In genomic region chr10:76650662-76651342, GRCm38 (mm10) we compare ENCODE assay signal across 12 mouse cellular contexts. TPM values are rescaled to one million over a fixed set of nuclear protein-coding genes. Genes with fewer than 3 reads are reported as not detected.
DNase-seq lines count a peak whose midpoint lies in the region; ATAC-seq and TF ChIP-seq lines count a peak whose summit lies in the region.
"Had no signal": no experiment of that assay in that cellular context is flagged by ENCODE, and none has a peak within 500 bp of the region (broad histone marks: within the 10 kb centered on the region; RNA-seq: fewer than 3 reads in every experiment).

No protein-coding gene starts in this region.

- H3K36me3 ChIP-seq in lung, postnatal 0 days (ENCODE audit: insufficient read depth, low read length), result no peaks in the 10 kb centered on the region
- H3K36me3 ChIP-seq in midbrain, embryonic 16.5 days (ENCODE audit: control insufficient read depth, insufficient read depth, low read length), result no peaks in the 10 kb centered on the region
- H3K36me3 ChIP-seq: midbrain, embryonic 10.5 days had no signal

- H3K4me1 ChIP-seq in lung, postnatal 0 days (ENCODE audit: insufficient read depth, low read depth, low read length), result no peaks in the 10 kb centered on the region; the same call in 1 of the 2 replicates
- no peaks in the 10 kb centered on the region for H3K4me1 ChIP-seq in midbrain, embryonic 16.5 days (ENCODE audit: control insufficient read depth, insufficient read depth, low read length)
- H3K4me1 ChIP-seq: midbrain, embryonic 10.5 days had no signal

- peak overlapping the region; percentile 66 for H3K27ac ChIP-seq in gastrocnemius, adult 2 months
- H3K27ac ChIP-seq in lung, postnatal 0 days (ENCODE audit: low read length), result peak overlapping the region; percentile 52
- no peak overlapping the region for H3K27ac ChIP-seq in midbrain, embryonic 16.5 days (ENCODE audit: low read length)
- H3K27ac ChIP-seq: midbrain, embryonic 10.5 days had no signal

- no peak for DNase-seq in gastrocnemius, adult 2 months
- no peak for DNase-seq in gastrocnemius, postnatal 14 days
- peak; percentile 79 for DNase-seq in 3T3-L1 (ENCODE audit: low read depth, low spot score)
- DNase-seq in forelimb bud, embryonic 11.5 days (ENCODE audit: low read depth, low spot score), result peak; percentile 38
- DNase-seq in lung, postnatal 0 days (ENCODE audit: low spot score), result peak; percentile 90
- DNase-seq in thymus, postnatal 36 days, result no peak
- DNase-seq in adrenal gland, postnatal 25 days, result no peak
- DNase-seq: cerebellum, postnatal 14 days; forebrain, postnatal 0 days; kidney, postnatal 25 days had no signal

- peak; percentile 67 for TF ChIP-seq EP300 in lung, postnatal 0 days (IDR thresholded peaks at IDR 0.05)

- no peak for TF ChIP-seq CTCF in gastrocnemius, adult 2 months (IDR thresholded peaks at IDR 0.05)
- TF ChIP-seq CTCF in lung, postnatal 0 days (IDR thresholded peaks at IDR 0.05), result peak; percentile 33

- no peak overlapping the region for H3K9ac ChIP-seq in lung, postnatal 0 days (replicated peaks; ENCODE audit: low read depth)
- H3K9ac ChIP-seq in midbrain, embryonic 16.5 days (ENCODE audit: low read depth, low read length), result no peak overlapping the region
- H3K9ac ChIP-seq: forebrain, postnatal 0 days had no signal

- peak; percentile 88 for ATAC-seq in lung, postnatal 0 days
- ATAC-seq in midbrain, embryonic 16.5 days, result no peak
- ATAC-seq: forebrain, postnatal 0 days had no signal

- no peaks in the 10 kb centered on the region for H3K9me3 ChIP-seq in lung, postnatal 0 days (ENCODE audit: low read length)
- no peaks in the 10 kb centered on the region for H3K9me3 ChIP-seq in midbrain, embryonic 16.5 days (replicated peaks; ENCODE audit: control insufficient read depth, low read length, poor library complexity, severe bottlenecking)
- H3K9me3 ChIP-seq: midbrain, embryonic 10.5 days had no signal

- H3K4me2 ChIP-seq in lung, postnatal 0 days (replicated peaks; ENCODE audit: low read depth, low read length), result no peak overlapping the region
- no peak overlapping the region for H3K4me2 ChIP-seq in midbrain, embryonic 16.5 days (ENCODE audit: low read length)

- no peak overlapping the region for H3K4me3 ChIP-seq in gastrocnemius, adult 2 months
- H3K4me3 ChIP-seq in lung, postnatal 0 days (ENCODE audit: low read depth, low read length), result no peak overlapping the region
- H3K4me3 ChIP-seq in midbrain, embryonic 16.5 days (ENCODE audit: low read depth, low read length), result no peak overlapping the region
- H3K4me3 ChIP-seq: midbrain, embryonic 10.5 days had no signal

- intact Hi-C loops in gastrocnemius, adult 2 months (cut with DNase I), result no loop called here
- intact Hi-C loops in gastrocnemius, postnatal 14 days (cut with DNase I; ENCODE audit: low total_unique reads), result no loop called here

- WGBS in lung, postnatal 0 days, result 22% methylated on average over 12 of the region's 12 CpGs
- WGBS in midbrain, embryonic 16.5 days, result 77% methylated on average over 12 of the region's 12 CpGs

- H3K27me3 ChIP-seq in lung, postnatal 0 days (replicated peaks; ENCODE audit: insufficient read depth, low read length), result no peaks in the 10 kb centered on the region
- H3K27me3 ChIP-seq in midbrain, embryonic 16.5 days (ENCODE audit: control insufficient read depth, insufficient read depth, low read depth, low read length), result no peaks in the 10 kb centered on the region

RNA-seq across cellular contexts. Expression of gene Col6a2, which starts 27.4 kb away (rescaled TPM):
- 10 to 100 TPM; 28.5 to 59.5 TPM for total RNA-seq in gastrocnemius, adult 2 months (2021)
- total RNA-seq in gastrocnemius, postnatal 14 days (2021), result 100 to 1,000 TPM; 236 to 279 TPM
- polyA plus RNA-seq in lung, postnatal 0 days (2015; fragmentation: Nextera tagmentation; extraction: Ambion mirVana), result 242 and 272 TPM in 2 replicates
- polyA plus RNA-seq in midbrain, embryonic 16.5 days (2015; fragmentation: Nextera tagmentation; extraction: Ambion mirVana), result 11.5 and 13.9 TPM in 2 replicates
- 29.1 and 32.0 TPM in 2 replicates for total RNA-seq in adrenal gland, postnatal 25 days (2021)

Comparison
In these comparisons a context has a peak if more than half of its experiments do, and no peak if none do; other contexts are left out.
1. DNase-seq: peak in 3T3-L1 (single experiment), forelimb bud, embryonic 11.5 days (single experiment) and lung, postnatal 0 days (single experiment); none in gastrocnemius, adult 2 months (single experiment), gastrocnemius, postnatal 14 days (single experiment), thymus, postnatal 36 days (0 of 2) and adrenal gland, postnatal 25 days (single experiment).